Mouse (Mus musculus) hindbrain, embryonic 15.5 days (tissue): ENCODE measurements around the gene Sult1b1. TPM values are rescaled to one million over a fixed set of nuclear protein-coding genes. Genes with fewer than 3 reads are reported as not detected.
"Not testable (repeated sequence)": the region's sequence is repeated elsewhere in the genome, so short reads cannot be mapped to it uniquely, and the experiment has no call there.

Experiments used
- ATAC-seq: fragments of 200-750 bp; cut with Nextera tagmentation; 2 replicates; pipeline ENCODE4 v1.8.0; 2017; ENCODE audit warnings: low read depth, moderate number of reproducible peaks, moderate TSS enrichment; ENCODE audit not compliant: low FRiP score
- H3K27ac ChIP-seq: fragments of 300-500 bp; sonication (generic); replicated peaks from 2 replicates; pipeline ENCODE4 v1.5.1; 2015; ENCODE audit warnings: mild to moderate bottlenecking, inconsistent platforms
- H3K27me3 ChIP-seq: fragments of 300-500 bp; sonication (generic); 2 replicates; pipeline ENCODE4 v1.6.1; 2015; ENCODE audit warnings: control low read depth, inconsistent platforms
- H3K36me3 ChIP-seq: fragments of 300-500 bp; sonication (generic); 2 replicates; pipeline ENCODE4 v1.6.1; 2015; ENCODE audit warnings: control low read depth, inconsistent platforms
- H3K4me1 ChIP-seq: fragments of 300-500 bp; sonication (generic); replicated peaks from 2 replicates; pipeline ENCODE4 v1.6.1; 2015; ENCODE audit warnings: control low read depth, inconsistent platforms
- H3K4me2 ChIP-seq: fragments of 300-500 bp; sonication (generic); 2 replicates; pipeline ENCODE4 v1.6.1; 2015; ENCODE audit warnings: moderate library complexity, mild to moderate bottlenecking, inconsistent platforms
- H3K4me3 ChIP-seq: fragments of 300-500 bp; sonication (generic); 2 replicates; pipeline ENCODE4 v1.5.1; 2015; ENCODE audit warnings: mild to moderate bottlenecking, inconsistent platforms
- H3K9ac ChIP-seq: fragments of 300-500 bp; sonication (generic); 2 replicates; pipeline ENCODE4 v1.6.1; 2015; ENCODE audit warnings: inconsistent platforms
- H3K9me3 ChIP-seq: fragments of 300-500 bp; sonication (generic); 2 replicates; pipeline ENCODE4 v1.6.1; 2016; ENCODE audit warnings: control low read depth, inconsistent platforms
- WGBS: fragments of 180-500 bp; shearing (Covaris S2); methylation state at CpG from one replicate; pipeline ENCODE4 v1.1.7; 2015; 5-methylcytosine and 5-hydroxymethylcytosine counted together
- polyA plus RNA-seq: library from polyadenylated mRNA; unstranded; fragments of >200 nt; fragmentation: Nextera tagmentation; extraction: Ambion mirVana; gene quantifications from 2 replicates; pipeline ENCODE4 v1.2.1, GENCODE M21; 2015

Gene Sult1b1
- polyA plus RNA-seq, 1 experiment from 2014 or later, result not detected

DNA sequence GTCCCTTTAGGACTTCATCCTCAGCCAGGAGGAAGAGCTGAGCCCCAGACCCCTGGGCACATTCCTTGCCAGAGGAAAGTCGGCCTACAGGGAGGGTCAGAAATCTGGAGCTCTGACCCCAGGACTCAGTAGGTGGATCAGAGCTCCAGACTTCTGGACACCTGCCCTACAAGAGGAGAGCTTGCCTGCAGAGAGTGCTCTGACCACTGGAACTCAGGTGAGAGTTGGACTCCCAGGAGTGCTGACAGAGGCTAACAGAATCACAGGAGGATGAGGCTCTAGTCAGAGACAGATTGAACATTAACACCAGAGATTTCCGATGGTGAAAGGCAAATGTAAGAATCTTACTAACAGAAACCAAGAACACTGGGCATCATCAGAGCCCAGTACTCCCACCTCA is 14.4 kb downstream of the Sult1b1 start:
- not testable (repeated sequence) for H3K9ac ChIP-seq, H3K4me1 ChIP-seq, H3K9me3 ChIP-seq, H3K27ac ChIP-seq, H3K4me3 ChIP-seq, H3K4me2 ChIP-seq, H3K27me3 ChIP-seq, H3K36me3 ChIP-seq, ATAC-seq
- WGBS, result 89% methylated on average over 2 of the region's 2 CpGs

DNA sequence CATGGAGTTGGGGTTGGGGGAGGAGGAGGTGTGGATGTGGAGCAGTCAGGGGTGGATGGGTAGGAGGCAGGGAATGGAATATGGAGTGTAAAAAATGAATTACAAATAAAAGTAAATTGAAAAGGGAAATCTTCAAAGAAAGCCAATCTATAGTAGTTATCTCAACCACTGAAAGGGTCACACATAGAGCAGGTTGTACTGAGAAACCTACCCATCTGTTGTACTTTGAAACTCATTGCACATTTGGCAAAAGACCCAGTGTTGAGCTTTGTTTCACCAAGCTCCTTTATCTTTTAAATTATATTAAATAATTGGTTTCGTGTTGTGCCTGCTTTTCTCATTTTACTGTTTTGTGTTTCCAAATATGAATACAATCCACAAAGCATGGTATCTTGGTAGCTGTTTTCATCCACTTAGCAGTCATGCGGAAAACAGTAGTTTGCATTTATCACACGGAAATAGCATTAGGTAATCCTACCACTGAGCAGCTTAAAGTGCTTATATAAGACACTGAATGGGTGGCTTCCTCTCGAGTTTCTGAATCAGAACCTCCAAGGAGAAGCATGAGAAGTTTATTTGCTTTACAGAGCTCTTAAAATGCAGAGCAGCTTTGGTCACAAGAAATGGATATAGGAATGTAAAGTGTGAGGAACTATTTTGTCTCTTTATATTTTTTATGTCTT is 32.1 kb downstream of the Sult1b1 start:
- Histone ChIP-seq H3K36me3 (no peaks in the 10 kb centered on the region), H3K27me3 (no peaks in the 10 kb centered on the region), H3K27ac (no peak overlapping the region), H3K9me3 (no peaks in the 10 kb centered on the region), H3K4me1 (no peaks in the 10 kb centered on the region), H3K4me2 (no peak overlapping the region), H3K4me3 (no peak overlapping the region), H3K9ac (no peak overlapping the region)
- no peak for ATAC-seq
- 71% methylated on average over 4 of the region's 4 CpGs for WGBS

DNA sequence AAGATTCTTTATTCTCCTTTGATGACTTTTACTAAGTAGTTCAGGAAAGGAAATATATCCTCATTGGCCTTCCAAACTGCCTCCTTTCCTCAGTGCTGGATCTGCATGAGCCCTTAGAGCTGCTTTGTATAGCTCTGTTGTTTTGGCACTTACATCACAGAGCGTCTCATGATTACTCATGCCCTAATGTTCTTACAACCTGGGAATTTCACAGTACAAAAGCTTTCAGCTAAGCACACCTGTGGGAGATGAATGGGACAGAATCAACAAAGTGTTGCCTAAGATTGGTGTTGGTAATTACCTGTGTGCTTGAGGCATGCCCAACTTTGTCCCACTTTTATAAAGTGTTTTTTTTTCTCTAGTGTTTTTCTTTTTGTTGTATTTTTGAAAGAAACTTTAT is 35.3 kb downstream of the Sult1b1 start:
- no peak overlapping the region for H3K9ac ChIP-seq
- no peak overlapping the region for H3K4me3 ChIP-seq
- H3K27ac ChIP-seq, result no peak overlapping the region
- no peaks in the 10 kb centered on the region for H3K4me1 ChIP-seq
- no peaks in the 10 kb centered on the region for H3K9me3 ChIP-seq
- 71% methylated on average over 1 of the region's 1 CpGs for WGBS
- H3K4me2 ChIP-seq, result no peak overlapping the region
- no peaks in the 10 kb centered on the region for H3K27me3 ChIP-seq
- ATAC-seq, result no peak
- H3K36me3 ChIP-seq, result no peaks in the 10 kb centered on the region

DNA sequence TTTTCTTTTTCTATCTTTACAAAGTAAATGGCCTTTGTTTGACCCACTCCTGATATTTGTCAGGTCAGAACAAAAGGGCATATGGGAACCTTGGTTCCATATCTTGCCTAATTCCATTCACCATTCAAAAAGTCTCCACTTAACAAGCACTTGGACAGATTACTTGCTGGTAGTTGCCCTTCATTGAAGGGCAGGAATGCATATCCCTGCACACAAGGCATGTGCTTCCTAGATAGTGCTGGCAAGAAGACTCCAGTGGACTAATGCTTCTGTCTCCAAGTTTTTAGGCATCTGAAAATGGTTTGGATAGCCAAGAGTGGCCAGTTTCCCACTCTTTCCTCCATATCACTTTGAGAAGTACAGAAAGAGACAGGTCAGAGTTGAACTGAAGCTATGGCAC is 38.7 kb downstream of the Sult1b1 start:
- Histone ChIP-seq H3K4me3 (no peak overlapping the region), H3K27me3 (no peaks in the 10 kb centered on the region), H3K4me2 (no peak overlapping the region), H3K36me3 (no peaks in the 10 kb centered on the region), H3K9ac (no peak overlapping the region), H3K4me1 (no peaks in the 10 kb centered on the region), H3K9me3 (no peaks in the 10 kb centered on the region), H3K27ac (no peak overlapping the region)
- ATAC-seq, result no peak

DNA sequence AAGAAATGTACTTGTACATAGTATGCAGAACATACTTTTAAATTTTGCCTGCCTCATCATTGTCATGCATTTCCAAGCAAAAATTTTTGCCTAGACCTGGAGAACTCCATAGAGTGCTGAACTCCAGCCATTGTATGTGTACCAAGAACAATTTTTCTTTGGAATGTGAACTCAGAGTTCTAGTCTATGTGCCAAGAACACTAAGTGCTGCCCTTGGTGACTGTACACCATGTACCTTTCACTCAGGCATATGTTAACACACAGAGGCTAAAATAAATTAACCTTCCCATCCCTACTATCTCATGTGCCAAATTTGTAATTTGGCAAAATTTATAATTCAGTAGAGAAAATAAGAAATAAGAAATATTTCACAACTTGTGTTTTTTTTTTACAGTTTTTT is 39.1 kb downstream of the Sult1b1 start:
- H3K27me3 ChIP-seq, result no peaks in the 10 kb centered on the region
- H3K4me3 ChIP-seq, result no peak overlapping the region
- no peaks in the 10 kb centered on the region for H3K9me3 ChIP-seq
- H3K36me3 ChIP-seq, result no peaks in the 10 kb centered on the region
- no peaks in the 10 kb centered on the region for H3K4me1 ChIP-seq
- H3K4me2 ChIP-seq, result no peak overlapping the region
- no peak overlapping the region for H3K27ac ChIP-seq
- no peak overlapping the region for H3K9ac ChIP-seq
- no peak for ATAC-seq

DNA sequence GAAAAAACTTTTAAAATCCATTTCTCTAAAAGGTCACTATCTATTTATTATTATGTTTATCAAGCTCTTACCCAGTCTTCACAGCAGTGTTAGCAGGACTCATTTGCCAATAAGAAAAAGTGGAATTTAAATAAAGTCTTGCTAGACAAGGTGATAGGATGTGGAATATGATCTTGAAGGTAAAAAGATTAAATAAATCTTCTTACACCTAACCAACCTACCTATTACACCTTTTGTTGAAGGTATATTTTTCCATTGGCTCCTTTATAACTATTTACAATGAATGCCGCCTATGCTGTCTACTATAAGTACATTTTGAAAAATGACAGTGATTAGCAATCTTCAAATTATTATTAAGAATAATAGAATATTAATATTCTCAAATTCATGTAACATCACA is 47.2 kb downstream of the Sult1b1 start, which contains the start of gene Ugt2a1:
Ugt2a1 (minus strand) TSS at position 101 of the 400 bp plus-strand sequence.
- H3K9ac ChIP-seq, result no peak within 1 kb of the TSS
- H3K4me1 ChIP-seq, result no peaks in the 10 kb centered on the region
- WGBS, result 86% methylated on average over 1 of the region's 1 CpGs
- no peak within 1 kb of the TSS for H3K4me3 ChIP-seq
- no peak within 1 kb of the TSS for H3K27ac ChIP-seq
- no peaks in the 10 kb centered on the region for H3K9me3 ChIP-seq
- H3K4me2 ChIP-seq, result no peak within 1 kb of the TSS
- no peak for ATAC-seq
- H3K36me3 ChIP-seq, result no peaks in the 10 kb centered on the region
- no peaks in the 10 kb centered on the region for H3K27me3 ChIP-seq

DNA sequence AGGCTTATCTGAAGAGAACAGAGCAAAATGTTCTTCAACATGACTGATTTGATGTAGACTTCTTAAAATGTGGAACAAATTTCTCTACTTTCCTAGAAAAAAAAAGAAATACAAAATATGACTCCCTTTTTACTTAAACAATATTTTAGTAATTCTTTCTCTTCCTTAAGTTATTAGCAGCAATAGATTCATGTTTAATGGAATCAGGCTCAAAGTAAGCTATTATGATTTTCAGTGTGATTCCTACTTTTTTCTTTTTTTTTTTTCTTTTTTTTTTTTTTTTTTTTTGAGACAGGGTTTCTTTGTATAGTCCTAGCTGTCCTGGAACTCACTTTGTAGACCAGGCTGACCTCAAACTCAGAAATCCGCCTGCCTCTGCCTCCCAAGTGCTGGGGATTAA is 51.3 kb downstream of the Sult1b1 start, which contains the start of gene Gm43638:
Gm43638 (minus strand) TSS at position 101 of the 400 bp plus-strand sequence.
- not testable (repeated sequence) for H3K4me3 ChIP-seq, ATAC-seq, H3K4me1 ChIP-seq, H3K36me3 ChIP-seq, H3K27ac ChIP-seq, H3K27me3 ChIP-seq, H3K9ac ChIP-seq, H3K4me2 ChIP-seq, H3K9me3 ChIP-seq
- 94% methylated on average over 1 of the region's 1 CpGs for WGBS

DNA sequence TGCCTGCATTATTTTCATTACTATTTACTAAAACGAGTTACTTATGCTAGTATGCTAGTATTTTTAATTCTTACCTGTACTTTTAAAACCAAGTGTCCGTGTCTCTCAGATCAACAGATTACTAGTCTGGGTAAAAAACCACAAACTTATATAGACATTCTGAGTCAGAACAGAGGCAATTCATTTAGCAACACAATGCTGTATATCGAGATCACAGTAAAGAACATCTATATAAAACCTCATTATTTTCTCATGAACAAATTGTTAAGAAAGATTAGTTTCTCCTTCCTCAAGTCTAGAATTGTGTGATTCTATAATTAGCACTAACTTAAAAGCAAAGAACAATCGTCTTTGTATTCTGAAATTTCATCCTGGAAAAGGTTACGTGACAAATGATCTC is 55.8 kb downstream of the Sult1b1 start, which contains the start of gene Ugt2a2:
Ugt2a2 (minus strand) TSS at position 101 of the 400 bp plus-strand sequence.
- H3K9me3 ChIP-seq, result no peaks in the 10 kb centered on the region
- no peak for ATAC-seq
- no peak within 1 kb of the TSS for H3K4me2 ChIP-seq
- no peak within 1 kb of the TSS for H3K9ac ChIP-seq
- WGBS, result 86% methylated on average over 5 of the region's 5 CpGs
- no peak within 1 kb of the TSS for H3K27ac ChIP-seq
- H3K4me3 ChIP-seq, result no peak within 1 kb of the TSS
- no peaks in the 10 kb centered on the region for H3K27me3 ChIP-seq
- H3K36me3 ChIP-seq, result no peaks in the 10 kb centered on the region
- H3K4me1 ChIP-seq, result no peaks in the 10 kb centered on the region

Other genes with a start within 250 kb of the Sult1b1 start
- not detected in 2 replicates for gene Ugt2a3, start 201.0 kb downstream of the Sult1b1 start, polyA plus RNA-seq
- gene Ugt2b38, start 114.0 kb downstream of the Sult1b1 start, polyA plus RNA-seq, result not detected in 2 replicates
- gene Ugt2a2, start 55.9 kb downstream of the Sult1b1 start, polyA plus RNA-seq, result not detected in 2 replicates
- gene Gm43638, start 51.4 kb downstream of the Sult1b1 start, polyA plus RNA-seq, result not detected in 2 replicates
- not detected in 2 replicates for gene Ugt2a1, start 47.3 kb downstream of the Sult1b1 start, polyA plus RNA-seq
- gene Sult1d1, start 30.8 kb upstream of the Sult1b1 start, polyA plus RNA-seq, result not detected in 2 replicates
- not detected in 2 replicates for gene Sult1e1, start 53.4 kb upstream of the Sult1b1 start, polyA plus RNA-seq
- gene Csn1s1, start 128.0 kb upstream of the Sult1b1 start, polyA plus RNA-seq, result not detected in 2 replicates
- gene Csn2, start 161.4 kb upstream of the Sult1b1 start, polyA plus RNA-seq, result not detected in 2 replicates
- gene Csn1s2a, start 236.4 kb upstream of the Sult1b1 start, polyA plus RNA-seq, result not detected in 2 replicates